Mouse (Mus musculus) midbrain, postnatal 0 days (tissue): ENCODE measurements around the gene Olfr732. TPM values are rescaled to one million over a fixed set of nuclear protein-coding genes. Genes with fewer than 3 reads are reported as not detected.

Source experiments
- ATAC-seq: fragments of 200-750 bp; cut with Nextera tagmentation; 2 replicates; pipeline ENCODE4 v1.8.0; 2017; ENCODE audit warnings: moderate number of reproducible peaks, mild to moderate bottlenecking, moderate TSS enrichment, moderate library complexity; ENCODE audit not compliant: low FRiP score
- DNase-seq: peaks from one replicate; pipeline ENCODE4 v3.0.0-alpha.2; 2015; ENCODE audit warnings: low spot score
- H3K27ac ChIP-seq: fragments of 300-500 bp; sonication (generic); 2 replicates; pipeline ENCODE4 v1.5.1; 2014; ENCODE audit warnings: low read depth, mild to moderate bottlenecking, low read length, mixed read lengths
- H3K27me3 ChIP-seq: fragments of 300-500 bp; sonication (generic); 2 replicates; pipeline ENCODE4 v1.6.1; 2014; ENCODE audit warnings: low read length, control low read depth, mixed read lengths; ENCODE audit not compliant: insufficient read depth
- H3K36me3 ChIP-seq: fragments of 300-500 bp; sonication (generic); 2 replicates; pipeline ENCODE4 v1.6.1; 2014; ENCODE audit warnings: low read length, control low read depth, mixed read lengths; ENCODE audit not compliant: insufficient read depth
- H3K4me1 ChIP-seq: fragments of 300-500 bp; sonication (generic); 2 replicates; pipeline ENCODE4 v1.6.1; 2014; ENCODE audit warnings: mild to moderate bottlenecking, control low read depth, antibody characterized with exemption, low read length, mixed read lengths; ENCODE audit not compliant: insufficient read depth
- H3K4me2 ChIP-seq: fragments of 300-500 bp; sonication (generic); 2 replicates; pipeline ENCODE4 v1.6.1; 2014; ENCODE audit warnings: low read depth, mild to moderate bottlenecking, low read length, mixed read lengths; ENCODE audit not compliant: poor library complexity, severe bottlenecking
- H3K4me3 ChIP-seq: fragments of 300-500 bp; sonication (generic); 2 replicates; pipeline ENCODE4 v1.5.1; 2014; ENCODE audit warnings: low read depth, mild to moderate bottlenecking, low read length, moderate library complexity
- H3K9ac ChIP-seq: fragments of 300-500 bp; sonication (generic); replicated peaks from 2 replicates; pipeline ENCODE4 v1.6.1; 2014; ENCODE audit warnings: mild to moderate bottlenecking, low read length, moderate library complexity, mixed read lengths; ENCODE audit not compliant: poor library complexity, severe bottlenecking
- H3K9me3 ChIP-seq: fragments of 300-500 bp; sonication (generic); 2 replicates; pipeline ENCODE4 v1.6.1; 2016; ENCODE audit warnings: low read length, control low read depth
- CTCF ChIP-seq: IDR thresholded peaks from 2 replicates; pipeline ENCODE4 v1.5.1; 2016; ENCODE audit warnings: antibody characterized with exemption, mild to moderate bottlenecking
- WGBS: fragments of 180-500 bp; shearing (Covaris S2); extraction: QIAGEN DNeasy Blood & Tissue Kit; methylation state at CpG from one replicate; pipeline ENCODE4 v1.1.7; 2014; 5-methylcytosine and 5-hydroxymethylcytosine counted together
- polyA plus RNA-seq: library from polyadenylated mRNA; unstranded; fragments of >200 nt; fragmentation: Nextera tagmentation; extraction: Ambion mirVana; gene quantifications from 2 replicates; pipeline ENCODE4 v1.2.1, GENCODE M21; 2015
- total RNA-seq: library from RNA; depleted of rRNA; stranded (reverse); fragments of >200 nt; gene quantifications from 2 replicates; pipeline ENCODE4 v1.2.3, GENCODE M21; 2014; rRNA removed

Gene Olfr732
- total RNA-seq, result not detected in 2 replicates
- not detected in 2 replicates for polyA plus RNA-seq

GRCm38 (mm10) chr14:50284106-50284505 is at the start of gene Olfr732:
Gene Olfr732 (minus strand): TSS chr14:50284206.
- H3K4me2 ChIP-seq, result no peak within 1 kb of the TSS
- WGBS, result 90% methylated on average over 1 of the region's 1 CpGs
- no peaks in the 10 kb centered on the region for H3K27me3 ChIP-seq
- no peak within 1 kb of the TSS for H3K27ac ChIP-seq
- ATAC-seq (no peak), DNase-seq (no peak)
- H3K4me3 ChIP-seq, result no peak within 1 kb of the TSS
- TF ChIP-seq CTCF, result no peak
- no peaks in the 10 kb centered on the region for H3K4me1 ChIP-seq
- no peak within 1 kb of the TSS for H3K9ac ChIP-seq
- H3K36me3 ChIP-seq, result no peaks in the 10 kb centered on the region
- H3K9me3 ChIP-seq, result no peaks in the 10 kb centered on the region

GRCm38 (mm10) chr14:50326661-50327060 is 42.7 kb upstream of the Olfr732 start, which contains the start of gene Olfr734:
Gene Olfr734 (minus strand): TSS chr14:50326761.
- H3K4me3 ChIP-seq, result no peak within 1 kb of the TSS
- ATAC-seq (no peak), DNase-seq (no peak)
- WGBS, result 66% methylated on average over 1 of the region's 1 CpGs
- H3K4me1 ChIP-seq, result no peaks in the 10 kb centered on the region
- H3K27me3 ChIP-seq, result no peaks in the 10 kb centered on the region
- no peak within 1 kb of the TSS for H3K4me2 ChIP-seq
- no peaks in the 10 kb centered on the region for H3K36me3 ChIP-seq
- no peak within 1 kb of the TSS for H3K27ac ChIP-seq
- H3K9me3 ChIP-seq, result no peaks in the 10 kb centered on the region
- no peak within 1 kb of the TSS for H3K9ac ChIP-seq
- no peak for TF ChIP-seq CTCF

DNA sequence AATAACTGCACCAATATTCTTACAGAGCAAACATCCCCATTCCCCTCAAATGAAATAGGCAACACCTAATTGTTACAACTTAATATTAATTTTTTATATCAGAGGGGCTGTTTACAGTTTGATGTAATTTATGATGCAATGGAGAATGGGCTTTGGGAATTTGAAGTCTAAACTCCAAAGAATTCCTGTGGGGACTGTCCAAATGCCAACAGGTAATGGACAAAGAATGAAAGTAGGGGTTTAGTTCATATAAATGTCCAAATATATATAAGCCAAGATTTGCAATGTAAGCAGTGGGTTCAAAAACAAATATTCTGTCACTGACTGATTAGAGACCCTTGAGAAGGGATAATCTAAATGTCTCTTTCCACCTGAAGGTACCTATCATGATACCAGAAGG is 17.4 kb upstream of the Olfr732 start, which contains the start of gene Olfr733:
Olfr733 (minus strand) TSS at position 101 of the 400 bp plus-strand sequence.
- no peak within 1 kb of the TSS for H3K27ac ChIP-seq
- H3K27me3 ChIP-seq, result no peaks in the 10 kb centered on the region
- no peaks in the 10 kb centered on the region for H3K36me3 ChIP-seq
- no peak within 1 kb of the TSS for H3K9ac ChIP-seq
- H3K4me2 ChIP-seq, result no peak within 1 kb of the TSS
- no peaks in the 10 kb centered on the region for H3K4me1 ChIP-seq
- ATAC-seq, result no peak
- no peak for DNase-seq
- no peak for TF ChIP-seq CTCF
- H3K9me3 ChIP-seq, result no peaks in the 10 kb centered on the region
- no peak within 1 kb of the TSS for H3K4me3 ChIP-seq

- Histone ChIP-seq H3K4me2 (no peak within 1 kb of the TSS), H3K9ac (no peak within 1 kb of the TSS), H3K9me3 (no peaks in the 10 kb centered on the region), H3K4me3 (no peak within 1 kb of the TSS), H3K4me1 (no peaks in the 10 kb centered on the region), H3K36me3 (no peaks in the 10 kb centered on the region), H3K27ac (no peak within 1 kb of the TSS), H3K27me3 (no peaks in the 10 kb centered on the region)
- no peak for DNase-seq
- no peak for TF ChIP-seq CTCF
- 86% methylated on average over 4 of the region's 4 CpGs for WGBS
- ATAC-seq, result no peak
Measured at GRCm38 (mm10) chr14:50241766-50242165, 42.2 kb downstream of the Olfr732 start, which contains the start of gene Olfr731. Gene Olfr731 (minus strand): TSS chr14:50241866.

Other genes starting within 250 kb of the Olfr732 start
- not detected in 2 replicates for gene Olfr725, start 243.8 kb downstream of the Olfr732 start, total RNA-seq
- gene Olfr725, start 243.8 kb downstream of the Olfr732 start, polyA plus RNA-seq, result not detected in 2 replicates
- gene Olfr726, start 193.3 kb downstream of the Olfr732 start, total RNA-seq, result not detected in 2 replicates
- not detected in 2 replicates for gene Olfr726, start 193.3 kb downstream of the Olfr732 start, polyA plus RNA-seq
- not detected in 2 replicates for gene Olfr727, start 161.0 kb downstream of the Olfr732 start, total RNA-seq
- gene Olfr727, start 161.0 kb downstream of the Olfr732 start, polyA plus RNA-seq, result not detected in 2 replicates
- gene Olfr728, start 141.5 kb downstream of the Olfr732 start, total RNA-seq, result not detected in 2 replicates
- not detected in 2 replicates for gene Olfr728, start 141.5 kb downstream of the Olfr732 start, polyA plus RNA-seq
- not detected in 2 replicates for gene Olfr729, start 131.3 kb downstream of the Olfr732 start, total RNA-seq
- gene Olfr729, start 131.3 kb downstream of the Olfr732 start, polyA plus RNA-seq, result not detected in 2 replicates
- gene Olfr730, start 96.0 kb downstream of the Olfr732 start, total RNA-seq, result not detected in 2 replicates
- not detected in 2 replicates for gene Olfr730, start 96.0 kb downstream of the Olfr732 start, polyA plus RNA-seq
- gene Olfr731, start 42.3 kb downstream of the Olfr732 start, total RNA-seq, result not detected in 2 replicates
- gene Olfr731, start 42.3 kb downstream of the Olfr732 start, polyA plus RNA-seq, result not detected in 2 replicates
- not detected in 2 replicates for gene Olfr733, start 17.3 kb upstream of the Olfr732 start, total RNA-seq
- not detected in 2 replicates for gene Olfr733, start 17.3 kb upstream of the Olfr732 start, polyA plus RNA-seq
- gene Olfr734, start 42.6 kb upstream of the Olfr732 start, total RNA-seq, result not detected in 2 replicates
- not detected in 2 replicates for gene Olfr734, start 42.6 kb upstream of the Olfr732 start, polyA plus RNA-seq
- gene Olfr735, start 64.7 kb upstream of the Olfr732 start, total RNA-seq, result not detected in 2 replicates
- gene Olfr735, start 64.7 kb upstream of the Olfr732 start, polyA plus RNA-seq, result not detected in 2 replicates
- not detected in 2 replicates for gene Tlr11, start 73.7 kb upstream of the Olfr732 start, total RNA-seq
- gene Tlr11, start 73.7 kb upstream of the Olfr732 start, polyA plus RNA-seq, result not detected in 2 replicates
- gene Olfr736, start 97.0 kb upstream of the Olfr732 start, total RNA-seq, result not detected in 2 replicates
- gene Olfr736, start 97.0 kb upstream of the Olfr732 start, polyA plus RNA-seq, result not detected in 2 replicates
- not detected in 2 replicates for gene Olfr738, start 123.4 kb upstream of the Olfr732 start, total RNA-seq
- gene Olfr738, start 123.4 kb upstream of the Olfr732 start, polyA plus RNA-seq, result not detected in 2 replicates
- not detected in 2 replicates for gene Olfr739, start 134.4 kb upstream of the Olfr732 start, total RNA-seq
- not detected in 2 replicates for gene Olfr739, start 134.4 kb upstream of the Olfr732 start, polyA plus RNA-seq
- gene Olfr740, start 161.3 kb upstream of the Olfr732 start, total RNA-seq, result not detected in 2 replicates
- gene Olfr740, start 161.3 kb upstream of the Olfr732 start, polyA plus RNA-seq, result not detected in 2 replicates
- not detected in 2 replicates for gene Olfr741, start 188.5 kb upstream of the Olfr732 start, total RNA-seq
- gene Olfr741, start 188.5 kb upstream of the Olfr732 start, polyA plus RNA-seq, result not detected in 2 replicates
- not detected in 2 replicates for gene Olfr742, start 219.4 kb upstream of the Olfr732 start, total RNA-seq
- not detected in 2 replicates for gene Olfr742, start 219.4 kb upstream of the Olfr732 start, polyA plus RNA-seq
- not detected in 2 replicates for gene Olfr743, start 237.6 kb upstream of the Olfr732 start, total RNA-seq
- not detected in 2 replicates for gene Olfr743, start 237.6 kb upstream of the Olfr732 start, polyA plus RNA-seq